In genomic region chr17:30402871-30403270, GRCm38 (mm10) we compare ENCODE assay signal across 13 mouse cellular contexts.
"Had no signal": no experiment of that assay in that cellular context is flagged by ENCODE, and none has a peak within 500 bp of the region (broad histone marks: within the 10 kb centered on the region; RNA-seq: fewer than 3 reads in every experiment).

No protein-coding gene starts in this region.

- H3K4me3 ChIP-seq: kidney, embryonic 15.5 days; limb, embryonic 13.5 days; midbrain, embryonic 13.5 days; neural tube, embryonic 13.5 days had no signal

- H3K4me2 ChIP-seq: kidney, embryonic 15.5 days; limb, embryonic 13.5 days; midbrain, embryonic 13.5 days; neural tube, embryonic 13.5 days had no signal

- ATAC-seq: midbrain, embryonic 13.5 days had no signal

- H3K27ac ChIP-seq: kidney, embryonic 15.5 days; limb, embryonic 13.5 days; liver, embryonic 14.5 days; midbrain, embryonic 13.5 days; neural tube, embryonic 13.5 days had no signal

- H3K36me3 ChIP-seq: kidney, embryonic 15.5 days; neural tube, embryonic 13.5 days had no signal

- H3K9ac ChIP-seq: kidney, embryonic 15.5 days; limb, embryonic 13.5 days; liver, embryonic 14.5 days; midbrain, embryonic 13.5 days; neural tube, embryonic 13.5 days had no signal

- H3K27me3 ChIP-seq: kidney, embryonic 15.5 days; limb, embryonic 13.5 days; midbrain, embryonic 13.5 days; neural tube, embryonic 13.5 days had no signal

- H3K9me3 ChIP-seq: kidney, embryonic 15.5 days; midbrain, embryonic 13.5 days; neural tube, embryonic 13.5 days had no signal

- DNase-seq: kidney, adult 2 months; kidney, postnatal 36 days; left cerebral cortex, postnatal 4 days; lung, adult 18-20 months; retina, postnatal 1 day; right cerebral cortex, postnatal 14 days; thymus, adult 18-20 months; thymus, postnatal 14 days had no signal

- H3K4me1 ChIP-seq: midbrain, embryonic 13.5 days had no signal
